Mouse (Mus musculus) embryonic facial prominence, embryonic 12.5 days (tissue): ENCODE measurements around the gene Magi2. TPM values are rescaled to one million over a fixed set of nuclear protein-coding genes. Genes with fewer than 3 reads are reported as not detected.

Experiments
- ATAC-seq: fragments of 200-750 bp; cut with Nextera tagmentation; 2 replicates; pipeline ENCODE4 v1.8.0; 2017; ENCODE audit not compliant: insufficient number of reproducible peaks, insufficient read depth, low FRiP score, low TSS enrichment
- H3K27ac ChIP-seq: fragments of 300-500 bp; sonication (generic); 2 replicates; pipeline ENCODE4 v1.5.1; 2016; ENCODE audit warnings: mild to moderate bottlenecking
- H3K27me3 ChIP-seq: fragments of 300-500 bp; sonication (generic); 2 replicates; pipeline ENCODE4 v1.6.1; 2016; ENCODE audit warnings: mild to moderate bottlenecking, moderate library complexity
- H3K36me3 ChIP-seq: fragments of 300-500 bp; sonication (generic); 2 replicates; pipeline ENCODE4 v1.6.1; 2016; ENCODE audit warnings: mild to moderate bottlenecking
- H3K4me1 ChIP-seq: fragments of 300-500 bp; sonication (generic); 2 replicates; pipeline ENCODE4 v1.6.1; 2016
- H3K4me2 ChIP-seq: fragments of 300-500 bp; sonication (generic); replicated peaks from 2 replicates; pipeline ENCODE4 v1.6.1; 2016; ENCODE audit warnings: mild to moderate bottlenecking, moderate library complexity
- H3K4me3 ChIP-seq: fragments of 300-500 bp; sonication (generic); 2 replicates; pipeline ENCODE4 v1.5.1; 2016; ENCODE audit warnings: mild to moderate bottlenecking
- H3K9ac ChIP-seq: fragments of 300-500 bp; sonication (generic); 2 replicates; pipeline ENCODE4 v1.6.1; 2016; ENCODE audit warnings: mild to moderate bottlenecking, moderate library complexity
- H3K9me3 ChIP-seq: fragments of 300-500 bp; sonication (generic); 2 replicates; pipeline ENCODE4 v1.6.1; 2016; ENCODE audit warnings: mild to moderate bottlenecking, moderate library complexity
- WGBS: fragments of 180-500 bp; shearing (Covaris S2); methylation state at CpG from one replicate; pipeline ENCODE4 v1.1.7; 2016; 5-methylcytosine and 5-hydroxymethylcytosine counted together
- polyA plus RNA-seq: library from polyadenylated mRNA; unstranded; fragments of >200 nt; fragmentation: Nextera tagmentation; extraction: Ambion mirVana; gene quantifications from 2 replicates; pipeline ENCODE4 v1.2.1, GENCODE M21; 2016

Gene Magi2
- polyA plus RNA-seq, 1 experiment from 2014 or later = 10.0 TPM

DNA sequence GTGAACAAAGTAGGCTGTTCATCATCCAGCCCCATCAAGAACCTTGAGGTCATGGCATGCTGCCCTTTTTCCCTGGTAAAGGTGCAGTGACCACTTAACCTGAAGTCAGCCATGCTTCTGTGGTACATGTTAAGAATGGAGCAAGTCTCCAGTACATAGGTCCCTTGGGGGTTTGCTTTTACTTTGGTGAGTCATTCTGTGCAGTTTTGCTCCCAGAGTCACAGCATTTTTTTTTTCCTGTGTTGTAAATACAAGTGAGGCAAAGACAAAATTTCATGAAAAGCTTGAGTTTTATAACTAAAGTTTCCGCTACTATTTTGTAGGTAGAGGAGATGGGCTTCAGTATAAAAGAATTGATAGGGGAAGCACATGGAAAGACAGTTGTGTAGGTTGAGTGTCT is 828.2 kb downstream of the Magi2 start:
- Histone ChIP-seq H3K9me3 (no peaks in the 10 kb centered on the region), H3K4me2 (no peak overlapping the region), H3K27ac (no peak overlapping the region), H3K36me3 (no peaks in the 10 kb centered on the region), H3K4me3 (no peak overlapping the region), H3K27me3 (no peaks in the 10 kb centered on the region), H3K4me1 (peaks cover 7% of the 10 kb centered on the region; the same call in 1 of the 2 replicates), H3K9ac (no peak overlapping the region)
- WGBS = 97% methylated on average over 1 of the region's 1 CpGs
- no peak for ATAC-seq

DNA sequence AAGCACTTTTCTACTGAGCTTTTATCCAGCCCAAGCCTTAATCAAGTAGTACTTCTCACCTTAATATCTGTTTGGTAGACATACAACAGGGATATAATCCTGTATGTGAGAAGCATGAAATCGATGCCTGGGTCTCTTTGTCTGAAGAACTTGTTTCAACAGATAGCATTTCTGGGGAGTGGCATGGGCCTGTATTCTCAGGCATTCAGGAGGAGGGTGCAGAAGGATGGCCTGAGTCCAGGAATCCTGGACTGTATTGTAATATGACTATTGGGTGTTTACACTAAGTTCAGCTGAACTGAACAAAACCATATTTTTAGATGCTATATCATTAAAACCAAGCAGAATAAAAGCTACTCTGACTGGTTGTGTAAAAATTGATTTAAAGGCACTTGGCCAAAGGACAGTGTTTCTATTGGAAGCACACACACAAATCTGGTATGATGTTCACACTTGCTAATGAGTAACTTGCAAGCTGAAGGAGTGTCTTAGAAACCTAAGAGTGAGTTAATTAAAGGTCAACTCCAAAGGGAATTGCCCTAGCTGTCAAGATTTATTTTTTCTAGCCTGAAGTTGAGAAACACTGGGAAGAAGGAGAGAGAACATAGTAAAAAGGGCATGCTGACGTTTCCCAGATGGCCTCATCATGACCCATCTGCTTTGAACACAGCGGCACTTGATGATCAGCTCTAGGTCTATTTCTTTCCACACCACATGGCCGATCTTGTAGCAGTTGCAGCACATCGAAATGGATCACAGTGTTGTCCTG is 829.4 kb downstream of the Magi2 start:
- H3K36me3 ChIP-seq = no peaks in the 10 kb centered on the region
- no peak for ATAC-seq
- H3K27ac ChIP-seq = no peak overlapping the region
- no peaks in the 10 kb centered on the region for H3K9me3 ChIP-seq
- H3K27me3 ChIP-seq = no peaks in the 10 kb centered on the region
- 24% methylated on average over 5 of the region's 5 CpGs for WGBS
- H3K4me1 ChIP-seq = peaks cover 7% of the 10 kb centered on the region; the same call in 1 of the 2 replicates
- H3K4me3 ChIP-seq = no peak overlapping the region
- H3K9ac ChIP-seq = no peak overlapping the region
- H3K4me2 ChIP-seq = no peak overlapping the region

DNA sequence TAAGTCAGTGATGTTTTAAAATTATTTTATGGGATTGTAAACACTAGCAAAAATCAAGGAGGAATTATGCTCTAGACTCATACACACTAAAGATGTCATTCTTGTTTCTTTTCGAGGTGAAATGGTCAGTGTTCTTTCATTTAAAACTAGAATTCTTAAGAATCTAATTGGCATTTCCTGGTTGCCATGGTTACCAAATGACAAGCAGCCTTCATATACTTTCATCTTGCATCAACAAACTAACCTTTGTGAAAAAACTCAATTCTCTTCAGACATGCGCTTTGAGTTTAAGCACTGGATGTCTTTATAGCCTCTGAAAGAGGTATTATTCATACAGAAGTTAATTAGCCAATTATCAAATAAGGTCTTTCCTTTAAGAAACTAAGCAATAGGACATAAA is 830.0 kb downstream of the Magi2 start:
- Histone ChIP-seq H3K9ac (no peak overlapping the region), H3K36me3 (no peaks in the 10 kb centered on the region), H3K9me3 (no peaks in the 10 kb centered on the region), H3K4me1 (peaks cover 7% of the 10 kb centered on the region; the same call in 1 of the 2 replicates), H3K4me2 (no peak overlapping the region), H3K27ac (no peak overlapping the region), H3K27me3 (no peaks in the 10 kb centered on the region), H3K4me3 (no peak overlapping the region)
- ATAC-seq = no peak
- 34% methylated on average over 2 of the region's 2 CpGs for WGBS

DNA sequence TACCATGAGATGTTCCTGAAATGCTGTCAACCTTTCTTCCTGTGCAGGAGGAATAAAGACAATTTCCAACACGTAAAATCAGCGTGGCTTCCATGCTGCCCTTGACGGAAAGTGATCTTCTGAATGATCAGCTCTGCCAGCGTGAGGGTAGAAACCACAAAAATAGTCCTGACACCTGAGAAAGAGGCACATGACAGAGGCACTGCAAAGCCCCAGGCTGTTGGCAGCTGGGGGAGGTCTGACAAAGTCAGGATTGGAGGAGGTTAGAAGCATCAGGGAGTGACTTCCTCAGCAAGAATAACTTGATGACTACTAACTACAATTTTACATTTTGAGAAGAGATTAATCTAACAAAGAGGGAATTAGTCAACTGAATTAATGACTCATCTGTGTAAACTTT is 835.2 kb downstream of the Magi2 start:
- Histone ChIP-seq H3K36me3 (no peaks in the 10 kb centered on the region), H3K9me3 (no peaks in the 10 kb centered on the region), H3K4me3 (no peak overlapping the region), H3K4me1 (no peaks in the 10 kb centered on the region), H3K27me3 (no peaks in the 10 kb centered on the region), H3K4me2 (no peak overlapping the region), H3K27ac (no peak overlapping the region), H3K9ac (no peak overlapping the region)
- ATAC-seq = no peak
- WGBS = 48% methylated on average over 4 of the region's 4 CpGs

DNA sequence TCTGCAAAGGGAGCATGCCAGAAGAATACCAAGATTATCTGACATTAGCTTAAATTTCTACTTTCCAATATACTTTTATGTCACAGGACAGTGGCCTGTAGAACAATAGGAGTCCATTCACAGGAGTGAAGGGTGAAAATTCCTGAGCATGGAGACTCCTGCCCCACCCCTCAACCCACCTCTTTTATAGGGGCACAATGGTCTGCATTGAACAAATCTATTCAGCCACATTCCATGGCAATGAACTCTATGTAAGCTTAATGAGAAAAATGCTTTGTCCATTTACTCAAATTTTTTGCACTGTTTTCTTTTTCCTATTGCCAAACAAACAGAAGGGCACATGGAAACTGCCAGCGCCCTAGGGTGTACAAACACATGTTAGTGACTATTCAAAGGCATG is 838.2 kb downstream of the Magi2 start:
- Histone ChIP-seq H3K9ac (no peak overlapping the region), H3K36me3 (no peaks in the 10 kb centered on the region), H3K4me3 (no peak overlapping the region), H3K9me3 (no peaks in the 10 kb centered on the region), H3K27ac (no peak overlapping the region), H3K4me2 (no peak overlapping the region), H3K27me3 (no peaks in the 10 kb centered on the region), H3K4me1 (no peaks in the 10 kb centered on the region)
- 80% methylated on average over 1 of the region's 1 CpGs for WGBS
- ATAC-seq = no peak

DNA sequence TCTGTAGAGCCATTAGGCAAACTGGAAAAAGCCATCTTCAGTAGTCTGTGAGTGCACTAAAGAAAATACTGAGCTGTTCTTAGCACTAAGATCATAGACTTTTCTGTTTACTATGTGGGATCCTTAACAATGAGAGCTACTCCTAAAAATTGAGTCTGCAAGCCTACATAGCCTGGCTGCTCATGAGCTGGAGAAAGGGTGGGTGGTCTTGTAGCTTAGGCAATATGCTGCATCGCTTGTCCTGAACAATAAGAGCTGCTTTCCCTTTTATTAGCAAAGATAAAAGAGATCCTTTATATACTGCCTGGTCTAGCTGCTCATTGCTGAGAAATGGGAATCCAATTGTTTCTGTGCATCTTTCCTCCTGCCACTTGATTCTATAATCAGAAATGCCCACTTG is 841.7 kb downstream of the Magi2 start:
- H3K9me3 ChIP-seq = no peaks in the 10 kb centered on the region
- H3K27ac ChIP-seq = no peak overlapping the region
- WGBS = 74% methylated on average over 1 of the region's 1 CpGs
- H3K9ac ChIP-seq = no peak overlapping the region
- no peak overlapping the region for H3K4me3 ChIP-seq
- H3K36me3 ChIP-seq = no peaks in the 10 kb centered on the region
- H3K4me1 ChIP-seq = no peaks in the 10 kb centered on the region
- H3K27me3 ChIP-seq = no peaks in the 10 kb centered on the region
- no peak overlapping the region for H3K4me2 ChIP-seq
- ATAC-seq = no peak

DNA sequence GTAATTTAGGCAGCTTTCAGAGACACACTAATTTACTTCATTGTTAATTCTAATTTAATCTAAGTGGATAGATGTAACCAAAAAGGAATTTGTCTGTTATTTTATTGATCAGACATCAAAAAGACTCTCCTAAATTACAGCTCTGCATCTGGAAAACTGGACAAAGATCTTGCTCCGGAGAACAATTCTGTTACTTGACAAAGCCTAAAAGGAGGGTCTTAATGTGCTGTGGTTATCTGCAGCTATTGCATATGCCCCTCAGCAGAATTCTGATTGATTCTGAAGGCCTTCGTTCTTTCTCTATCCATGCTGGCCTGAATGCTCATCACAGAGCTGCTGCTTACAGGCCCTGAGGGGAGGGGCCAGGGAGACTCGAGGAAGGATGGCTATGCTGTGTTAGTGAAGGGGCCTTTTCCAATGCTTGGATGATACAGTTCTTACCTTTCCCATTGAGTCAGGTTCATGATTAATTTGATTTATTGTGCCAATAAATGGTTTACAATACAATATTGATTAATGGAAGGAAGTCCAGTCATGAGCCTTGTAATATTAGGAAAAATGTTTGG is 842.2 kb downstream of the Magi2 start:
- no peak overlapping the region for H3K4me3 ChIP-seq
- H3K27ac ChIP-seq = no peak overlapping the region
- H3K27me3 ChIP-seq = no peaks in the 10 kb centered on the region
- H3K4me1 ChIP-seq = no peaks in the 10 kb centered on the region
- 40% methylated on average over 3 of the region's 3 CpGs for WGBS
- ATAC-seq = no peak
- H3K36me3 ChIP-seq = no peaks in the 10 kb centered on the region
- H3K9me3 ChIP-seq = no peaks in the 10 kb centered on the region
- H3K9ac ChIP-seq = no peak overlapping the region
- no peak overlapping the region for H3K4me2 ChIP-seq

DNA sequence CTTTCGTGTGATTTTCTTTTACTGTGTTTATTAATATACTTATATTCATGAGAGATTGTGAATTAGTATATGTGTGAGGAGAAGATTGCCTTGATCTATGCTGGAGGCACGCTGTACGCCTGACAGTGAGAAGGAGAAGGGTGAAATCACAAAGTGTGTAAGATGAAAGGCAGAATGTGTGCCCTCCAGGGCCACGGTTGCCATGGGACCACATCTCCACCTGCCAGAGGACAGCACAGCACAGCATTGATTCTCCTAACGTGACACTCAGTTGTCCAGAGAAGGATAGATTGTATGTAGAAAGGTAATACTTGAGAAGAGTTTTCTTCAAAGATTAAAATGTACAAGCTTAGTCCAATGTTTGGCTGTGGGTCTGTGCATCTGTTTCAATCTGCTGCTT is 847.3 kb downstream of the Magi2 start:
- Histone ChIP-seq H3K36me3 (no peaks in the 10 kb centered on the region), H3K27me3 (no peaks in the 10 kb centered on the region), H3K4me3 (no peak overlapping the region), H3K4me2 (no peak overlapping the region), H3K4me1 (no peaks in the 10 kb centered on the region), H3K9ac (no peak overlapping the region), H3K27ac (no peak overlapping the region), H3K9me3 (no peaks in the 10 kb centered on the region)
- ATAC-seq = no peak
- WGBS = 77% methylated on average over 5 of the region's 5 CpGs

DNA sequence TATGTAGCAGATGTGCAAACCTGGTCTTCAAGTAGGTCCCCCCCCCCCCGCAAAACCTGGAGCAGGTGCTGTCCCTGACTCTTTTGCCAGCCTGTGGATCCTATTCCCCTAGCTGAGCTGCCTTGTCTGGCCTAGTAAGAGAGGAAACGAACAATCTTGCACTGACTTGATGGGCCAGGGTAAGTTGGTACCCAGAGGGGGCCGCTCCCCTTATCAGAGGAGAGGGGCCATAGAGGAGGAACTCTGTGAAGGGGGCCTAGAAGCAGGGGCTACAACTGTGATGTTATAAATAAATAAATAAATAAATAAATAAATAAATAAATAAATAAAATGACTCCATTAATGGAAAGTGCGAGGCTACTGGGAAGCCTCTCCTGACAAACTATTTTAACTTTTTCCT is 848.0 kb downstream of the Magi2 start:
- Histone ChIP-seq H3K9ac (no peak overlapping the region), H3K27ac (no peak overlapping the region), H3K36me3 (no peaks in the 10 kb centered on the region), H3K4me3 (no peak overlapping the region), H3K4me2 (no peak overlapping the region), H3K9me3 (no peaks in the 10 kb centered on the region), H3K27me3 (no peaks in the 10 kb centered on the region), H3K4me1 (no peaks in the 10 kb centered on the region)
- 96% methylated on average over 4 of the region's 4 CpGs for WGBS
- no peak for ATAC-seq

DNA sequence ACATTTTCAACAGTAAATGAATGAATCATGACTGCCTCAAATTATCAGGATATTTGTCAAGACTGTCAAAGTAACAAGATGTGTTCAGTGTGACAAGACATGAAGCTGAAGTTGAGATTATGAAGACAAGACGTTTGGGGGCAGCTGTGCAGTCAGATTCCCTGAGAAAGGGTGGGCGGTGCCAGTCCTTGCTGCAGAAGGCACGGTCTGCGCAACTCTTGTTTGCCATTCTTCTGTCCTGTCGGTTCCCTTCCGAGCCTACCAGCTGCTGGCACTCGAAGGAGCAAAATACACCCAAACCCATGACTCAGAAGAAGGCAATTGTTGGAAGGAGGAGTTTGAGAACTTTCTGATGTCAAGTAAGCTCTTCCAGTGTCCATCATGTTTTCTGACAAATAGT is 852.1 kb downstream of the Magi2 start:
- H3K36me3 ChIP-seq = no peaks in the 10 kb centered on the region
- no peaks in the 10 kb centered on the region for H3K27me3 ChIP-seq
- WGBS = 82% methylated on average over 7 of the region's 7 CpGs
- H3K4me2 ChIP-seq = no peak overlapping the region
- no peak overlapping the region for H3K27ac ChIP-seq
- no peak overlapping the region for H3K9ac ChIP-seq
- H3K4me1 ChIP-seq = 0 out of 2 replicates have a peak, but pooled peaks cover 13% of the 10 kb centered on the region
- H3K4me3 ChIP-seq = no peak overlapping the region
- ATAC-seq = no peak
- H3K9me3 ChIP-seq = no peaks in the 10 kb centered on the region

DNA sequence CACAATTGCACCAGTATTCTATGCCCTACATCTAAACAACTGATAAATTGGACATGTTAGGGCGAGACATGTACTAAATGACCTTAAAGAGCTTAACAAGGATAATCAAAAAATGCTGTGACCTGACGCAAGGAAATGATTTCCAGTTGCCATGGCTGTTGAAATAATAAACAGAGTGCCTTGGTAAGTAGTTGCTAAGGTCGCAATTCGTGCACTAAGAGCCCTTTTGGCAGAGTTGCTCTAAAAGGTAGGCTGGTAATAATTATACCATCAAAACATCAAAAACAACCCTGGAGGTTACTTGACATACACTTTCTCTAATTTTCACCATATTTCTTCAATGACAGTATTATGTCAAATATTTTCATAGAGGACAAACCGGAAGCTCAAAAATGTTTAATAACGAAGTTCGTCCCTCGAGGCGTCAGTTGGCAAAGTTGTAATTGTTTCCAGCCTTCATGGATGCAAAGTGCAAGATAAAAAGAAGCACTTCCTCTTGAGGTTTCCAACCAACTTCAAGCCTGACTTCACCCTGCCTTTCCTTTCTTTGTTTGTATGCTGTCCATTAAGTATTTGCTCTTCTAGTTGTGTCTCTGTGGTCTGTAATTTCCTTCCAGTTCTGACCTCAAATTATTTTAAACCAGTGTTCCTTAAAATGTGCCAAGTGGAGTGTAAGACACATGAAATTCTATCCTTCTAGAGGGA is 853.9 kb downstream of the Magi2 start:
- H3K27ac ChIP-seq = no peak overlapping the region
- ATAC-seq = no peak
- no peak overlapping the region for H3K4me3 ChIP-seq
- H3K9me3 ChIP-seq = no peaks in the 10 kb centered on the region
- WGBS = 16% methylated on average over 9 of the region's 9 CpGs
- no peaks in the 10 kb centered on the region for H3K36me3 ChIP-seq
- no peak overlapping the region for H3K9ac ChIP-seq
- no peak overlapping the region for H3K4me2 ChIP-seq
- H3K27me3 ChIP-seq = no peaks in the 10 kb centered on the region
- H3K4me1 ChIP-seq = 0 out of 2 replicates have a peak, but pooled peaks cover 13% of the 10 kb centered on the region

DNA sequence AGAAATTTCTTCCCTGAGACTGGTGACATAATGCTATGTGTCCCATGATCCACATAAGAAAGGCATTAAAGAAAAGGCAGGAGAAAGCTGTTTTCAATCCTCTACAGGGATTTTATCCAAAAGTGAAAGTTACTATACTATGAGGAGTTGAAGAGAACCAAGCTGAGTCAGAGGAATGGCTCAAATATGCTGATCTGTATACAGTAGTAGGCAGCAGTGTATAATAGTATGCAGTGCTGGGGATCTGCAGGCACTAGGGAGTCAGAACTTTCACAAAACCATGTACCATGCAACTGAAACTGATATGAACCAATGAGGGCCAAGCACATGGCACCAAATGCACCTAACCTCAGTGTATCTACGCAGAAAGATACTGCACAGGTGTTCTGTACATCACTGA is 855.5 kb downstream of the Magi2 start:
- no peaks in the 10 kb centered on the region for H3K36me3 ChIP-seq
- no peaks in the 10 kb centered on the region for H3K9me3 ChIP-seq
- 93% methylated on average over 1 of the region's 1 CpGs for WGBS
- no peak overlapping the region for H3K4me3 ChIP-seq
- H3K27ac ChIP-seq = no peak overlapping the region
- H3K9ac ChIP-seq = no peak overlapping the region
- H3K27me3 ChIP-seq = no peaks in the 10 kb centered on the region
- H3K4me2 ChIP-seq = no peak overlapping the region
- no peak for ATAC-seq
- 0 out of 2 replicates have a peak, but pooled peaks cover 13% of the 10 kb centered on the region for H3K4me1 ChIP-seq
